9 mouse cellular contexts compared by ENCODE assay signal in the genomic region with DNA sequence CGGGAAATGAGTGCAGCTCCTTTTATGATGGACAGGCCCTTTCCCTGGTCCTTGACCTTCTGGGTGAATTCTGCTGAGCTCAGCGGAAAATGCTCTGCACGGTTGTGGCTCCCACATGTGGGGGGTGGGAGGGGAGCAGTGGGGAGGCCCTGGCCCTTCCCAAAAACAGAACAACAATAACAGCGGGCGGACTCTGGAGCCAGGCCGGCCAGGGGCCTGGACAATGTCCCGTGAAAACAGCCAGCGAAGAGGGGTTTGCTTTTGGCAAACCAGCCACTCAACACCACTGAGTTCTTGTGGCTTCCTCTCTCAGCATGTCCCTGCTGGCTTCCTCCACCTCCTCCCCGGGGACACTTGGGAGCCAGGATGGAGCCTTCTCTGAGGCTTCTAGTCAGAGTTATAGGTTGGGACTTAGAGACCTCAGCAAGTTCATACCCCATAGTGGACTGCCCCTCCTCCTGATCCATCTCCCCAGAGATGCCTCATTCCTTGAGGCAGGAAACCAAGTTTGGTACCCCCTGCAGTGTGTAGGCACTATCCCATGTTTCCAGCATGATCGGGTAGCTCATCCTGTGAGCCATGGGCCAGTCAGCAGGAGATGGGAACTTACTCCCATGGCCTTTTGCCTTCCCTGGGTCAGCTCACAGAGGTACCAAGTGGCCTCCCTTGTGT. TPM values are rescaled to one million over a fixed set of nuclear protein-coding genes. Genes with fewer than 3 reads are reported as not detected.
A peak's percentile ranks its signal among the peaks of the same experiment; 100 is the strongest.
DNase-seq lines count a peak whose midpoint lies in the region; ATAC-seq and TF ChIP-seq lines count a peak whose summit lies in the region.
"Had no signal": no experiment of that assay in that cellular context is flagged by ENCODE, and none has a peak within 500 bp of the region (broad histone marks: within the 10 kb centered on the region; RNA-seq: fewer than 3 reads in every experiment).

No protein-coding gene starts in this region.

- H3K9ac ChIP-seq in embryonic facial prominence, embryonic 14.5 days (ENCODE audit: low read depth, low read length), result no peak overlapping the region
- H3K9ac ChIP-seq in kidney, embryonic 15.5 days, result no peak overlapping the region

- ATAC-seq in embryonic facial prominence, embryonic 14.5 days (ENCODE audit: low read depth), result peak; percentile 48
- ATAC-seq in kidney, embryonic 15.5 days (replicated peaks; ENCODE audit: low FRiP score), result peak; percentile 59
- ATAC-seq in megakaryocyte progenitor cell, adult 5-6 weeks (replicated peaks; ENCODE audit: poor library complexity), result no peak

- TF ChIP-seq CTCF in left cerebral cortex, adult 2 months (IDR thresholded peaks at IDR 0.05), result no peak

- WGBS in embryonic facial prominence, embryonic 14.5 days, result 39% methylated on average over 10 of the region's 10 CpGs
- WGBS in kidney, embryonic 15.5 days, result 35% methylated on average over 10 of the region's 10 CpGs

- no peaks in the 10 kb centered on the region for H3K9me3 ChIP-seq in embryonic facial prominence, embryonic 14.5 days (ENCODE audit: control insufficient read depth, low read length)
- no peaks in the 10 kb centered on the region for H3K9me3 ChIP-seq in kidney, embryonic 15.5 days (replicated peaks)

- H3K27ac ChIP-seq in left cerebral cortex, adult 2 months, result no peak overlapping the region
- H3K27ac ChIP-seq in embryonic facial prominence, embryonic 14.5 days (replicated peaks; ENCODE audit: low read depth, low read length), result peak overlapping the region; percentile 78
- peak overlapping the region; percentile 87 for H3K27ac ChIP-seq in kidney, embryonic 15.5 days

- intact Hi-C loops in left cerebral cortex, postnatal 4 days (cut with DNase I), result no loop called here
- intact Hi-C loops in left cerebral cortex, adult 2 months (cut with DNase I), result no loop called here

- no peaks in the 10 kb centered on the region for H3K36me3 ChIP-seq in embryonic facial prominence, embryonic 14.5 days (ENCODE audit: control insufficient read depth, insufficient read depth, low read length)
- H3K36me3 ChIP-seq in kidney, embryonic 15.5 days, result no peaks in the 10 kb centered on the region

- H3K27me3 ChIP-seq in embryonic facial prominence, embryonic 14.5 days (replicated peaks; ENCODE audit: control insufficient read depth, insufficient read depth, low read length), result no peaks in the 10 kb centered on the region
- H3K27me3 ChIP-seq in kidney, embryonic 15.5 days, result no peaks in the 10 kb centered on the region

- H3K4me3 ChIP-seq in left cerebral cortex, adult 2 months, result no peak overlapping the region
- H3K4me3 ChIP-seq in embryonic facial prominence, embryonic 14.5 days (ENCODE audit: low read depth, low read length), result no peak overlapping the region
- no peak overlapping the region for H3K4me3 ChIP-seq in kidney, embryonic 15.5 days (replicated peaks)

- peak; percentile 54 for DNase-seq in left cerebral cortex, postnatal 4 days
- no peak for DNase-seq in left cerebral cortex, adult 2 months (ENCODE audit: extremely low spot score in 1 of 2, low spot score in 2 of 2)
- DNase-seq in embryonic facial prominence, embryonic 14.5 days (ENCODE audit: low spot score), result peak; percentile 82
- peak; percentile 19 for DNase-seq in retina, embryonic 14.5 days (ENCODE audit: low spot score)
- DNase-seq in frontal cortex, adult 2 months (ENCODE audit: extremely low spot score in 1 of 2, low spot score in 1 of 2), result no peak
- DNase-seq in layer of hippocampus, postnatal 10 days (ENCODE audit: low spot score in 2 of 2), result no peak

- no peak overlapping the region for H3K4me2 ChIP-seq in embryonic facial prominence, embryonic 14.5 days (ENCODE audit: low read depth, low read length)
- H3K4me2 ChIP-seq in kidney, embryonic 15.5 days, result 0 out of 2 replicates have a peak overlapping the region, but pooled peaks have one; percentile 3

- H3K4me1 ChIP-seq in embryonic facial prominence, embryonic 14.5 days (ENCODE audit: control insufficient read depth, insufficient read depth, low read length), result peaks cover 37% of the 10 kb centered on the region
- H3K4me1 ChIP-seq in kidney, embryonic 15.5 days, result peaks cover 60% of the 10 kb centered on the region

RNA-seq across cellular contexts. Expression of gene Sned1, which starts 24.0 kb away (rescaled TPM):
- 1 to 10 TPM; 8.4 to 8.6 TPM for total RNA-seq in left cerebral cortex, postnatal 4 days (2021)
- 10 to 100 TPM in 1 of 2 experiments, 1 to 10 TPM in 1; 7.0 to 10.0 TPM for total RNA-seq in left cerebral cortex, adult 2 months (2021)
- polyA plus RNA-seq in embryonic facial prominence, embryonic 14.5 days (2014; fragmentation: Nextera tagmentation; extraction: Ambion mirVana), result 16.7 and 17.1 TPM in 2 replicates
- polyA plus RNA-seq in kidney, embryonic 15.5 days (2015; fragmentation: Nextera tagmentation; extraction: Ambion mirVana), result 11.1 and 14.7 TPM in 2 replicates
- total RNA-seq in megakaryocyte progenitor cell, adult 5-6 weeks (2015), result 0.44 and 3.2 TPM in 2 replicates
- 0.14 and 0.17 TPM in 2 replicates for total RNA-seq in megakaryocyte progenitor cell, adult 5-6 weeks (2017)
- polyA plus RNA-seq in frontal cortex, adult 2 months (2012; rRNA removed), result 6.0 and 7.7 TPM in 2 replicates
- 10 to 100 TPM in 1 of 2 experiments, 1 to 10 TPM in 1; 9.3 to 10.2 TPM for total RNA-seq in layer of hippocampus, postnatal 10 days (2021)

RNA-seq across cellular contexts. Expression of gene Crocc2, which starts 43.2 kb away (rescaled TPM):
- total RNA-seq in left cerebral cortex, postnatal 4 days (2021), result under 1 TPM; 0.91 to 0.94 TPM
- total RNA-seq in left cerebral cortex, adult 2 months (2021), result under 1 TPM; 0.07 to 0.12 TPM
- polyA plus RNA-seq in embryonic facial prominence, embryonic 14.5 days (2014; fragmentation: Nextera tagmentation; extraction: Ambion mirVana), result 0.56 and 3.0 TPM in 2 replicates
- polyA plus RNA-seq in kidney, embryonic 15.5 days (2015; fragmentation: Nextera tagmentation; extraction: Ambion mirVana), result 0.19 and 0.25 TPM in 2 replicates
- total RNA-seq in megakaryocyte progenitor cell, adult 5-6 weeks (2015), result not detected in 2 replicates
- total RNA-seq in megakaryocyte progenitor cell, adult 5-6 weeks (2017), result not detected in 2 replicates
- polyA plus RNA-seq in frontal cortex, adult 2 months (2012; rRNA removed), result 0.10 and 0.11 TPM in 2 replicates
- total RNA-seq in layer of hippocampus, postnatal 10 days (2021), result under 1 TPM; 0.80 to 0.98 TPM

RNA-seq across cellular contexts. Expression of gene 2310007B03Rik, which starts 50.9 kb away (rescaled TPM):
- not detected for total RNA-seq in left cerebral cortex, postnatal 4 days (2021)
- not detected for total RNA-seq in left cerebral cortex, adult 2 months (2021)
- 4.2 and 6.2 TPM in 2 replicates for polyA plus RNA-seq in embryonic facial prominence, embryonic 14.5 days (2014; fragmentation: Nextera tagmentation; extraction: Ambion mirVana)
- 1.2 and 1.4 TPM in 2 replicates for polyA plus RNA-seq in kidney, embryonic 15.5 days (2015; fragmentation: Nextera tagmentation; extraction: Ambion mirVana)
- not detected in 2 replicates for total RNA-seq in megakaryocyte progenitor cell, adult 5-6 weeks (2015)
- not detected in 2 replicates for total RNA-seq in megakaryocyte progenitor cell, adult 5-6 weeks (2017)
- polyA plus RNA-seq in frontal cortex, adult 2 months (2012; rRNA removed), result not detected in 2 replicates
- not detected for total RNA-seq in layer of hippocampus, postnatal 10 days (2021)
- polyA plus RNA-seq: neural tube, embryonic 14.5 days had no signal

Comparison
In these comparisons a context has a peak if more than half of its experiments do, and no peak if none do; other contexts are left out.
1. DNase-seq: peak in left cerebral cortex, postnatal 4 days (single experiment), embryonic facial prominence, embryonic 14.5 days (single experiment) and retina, embryonic 14.5 days (single experiment); none in left cerebral cortex, adult 2 months (0 of 2), frontal cortex, adult 2 months (0 of 2) and layer of hippocampus, postnatal 10 days (0 of 2).